Mouse (Mus musculus) liver, adult 2 months (tissue): Measurements from ENCODE around the gene Pip4k2a. TPM values are rescaled to one million over a fixed set of nuclear protein-coding genes. Genes with fewer than 3 reads are reported as not detected.
"Not testable (repeated sequence)": the region's sequence is repeated elsewhere in the genome, so short reads cannot be mapped to it uniquely, and the experiment has no call there.

Experiments
- DNase-seq: peaks from one replicate; pipeline ENCODE4 v3.0.0-alpha.2; 2011; ENCODE audit warnings: low read depth, low spot score; ENCODE audit errors: extremely low read depth
- H3K27ac ChIP-seq: fragments of 200-500 bp; replicated peaks from 2 replicates; pipeline ENCODE4 v1.5.1; 2012; ENCODE audit warnings: low read depth, mild to moderate bottlenecking, control low read depth, inconsistent platforms, low read length; ENCODE audit not compliant: insufficient read depth
- H3K27me3 ChIP-seq: fragments of 200-500 bp; 2 replicates; pipeline ENCODE4 v1.6.1; 2012; ENCODE audit warnings: mild to moderate bottlenecking, moderate library complexity, low read length, inconsistent platforms; ENCODE audit not compliant: control insufficient read depth, insufficient read depth
- H3K36me3 ChIP-seq: fragments of 200-500 bp; 2 replicates; pipeline ENCODE4 v1.6.1; 2012; ENCODE audit warnings: low read length, inconsistent platforms; ENCODE audit not compliant: control insufficient read depth, insufficient read depth
- H3K4me1 ChIP-seq: fragments of 200-500 bp; 2 replicates; pipeline ENCODE4 v1.6.1; 2011; ENCODE audit warnings: low read length; ENCODE audit not compliant: control insufficient read depth, insufficient read depth
- H3K4me3 ChIP-seq: fragments of 200-500 bp; 2 replicates; pipeline ENCODE4 v1.5.1; 2011; ENCODE audit warnings: low read depth, mild to moderate bottlenecking, control low read depth, low read length, moderate library complexity; ENCODE audit not compliant: insufficient read depth
- H3K79me2 ChIP-seq: fragments of 200-500 bp; 2 replicates; pipeline ENCODE4 v1.6.1; 2012; ENCODE audit warnings: inconsistent platforms, mild to moderate bottlenecking, low read length, moderate library complexity; ENCODE audit not compliant: control insufficient read depth, insufficient read depth
- H3K9ac ChIP-seq: fragments of 200-500 bp; 2 replicates; pipeline ENCODE4 v1.6.1; 2012; ENCODE audit warnings: low read depth, mild to moderate bottlenecking, control low read depth, inconsistent platforms, low read length
- CTCF ChIP-seq: fragments of 200-500 bp; IDR thresholded peaks from 2 replicates; pipeline ENCODE4 v1.5.1; 2011; ENCODE audit warnings: low read depth, low read length, control low read depth
- POLR2A ChIP-seq: fragments of 200-500 bp; IDR thresholded peaks from 2 replicates; pipeline ENCODE4 v1.6.1; 2011; ENCODE audit warnings: low read length, control low read depth; ENCODE audit not compliant: insufficient read depth; ENCODE audit errors: extremely low read depth
- WGBS: fragments of 180-500 bp; shearing (Covaris S2); methylation state at CpG from one replicate; pipeline ENCODE4 v1.1.7; 2018; 5-methylcytosine and 5-hydroxymethylcytosine counted together
- polyA plus RNA-seq: library from polyadenylated mRNA; depleted of rRNA; stranded (reverse); fragments of >200 nt; gene quantifications from 2 replicates; pipeline ENCODE4 v1.2.3, GENCODE M21; 2012
- total RNA-seq: library from RNA; depleted of rRNA; stranded (reverse); fragments of >200 nt; gene quantifications from 2 replicates; pipeline ENCODE4 v1.2.3, GENCODE M21; 2014

Gene Pip4k2a
- total and polyA plus RNA-seq, 2 experiments = 1.7 to 2.8 TPM

- H3K4me3 ChIP-seq = no peak overlapping the region
- no peaks in the 10 kb centered on the region for H3K36me3 ChIP-seq
- WGBS = 77% methylated on average over 6 of the region's 6 CpGs
Observed at GRCm38 (mm10) chr2:18896015-18896414, 101.9 kb downstream of the Pip4k2a start.

GRCm38 (mm10) chr2:18893336-18893735, 104.6 kb downstream of the Pip4k2a start:
- H3K4me1 ChIP-seq, H3K36me3 ChIP-seq, H3K9ac ChIP-seq, DNase-seq, H3K79me2 ChIP-seq, H3K27me3 ChIP-seq, H3K27ac ChIP-seq, H3K4me3 ChIP-seq: not testable (repeated sequence)
- WGBS = 93% methylated on average over 1 of the region's 1 CpGs

More at GRCm38 (mm10) chr2:18896015-18896414, 101.9 kb downstream of the Pip4k2a start:
- Histone ChIP-seq H3K4me1 (peaks cover 6% of the 10 kb centered on the region; the same call in 1 of the 2 replicates), H3K9ac (no peak overlapping the region), H3K27ac (no peak overlapping the region), H3K27me3 (no peaks in the 10 kb centered on the region), H3K79me2 (no peaks in the 10 kb centered on the region)
- TF ChIP-seq POLR2A (no peak), CTCF (no peak)
- DNase-seq = no peak

GRCm38 (mm10) chr2:18891991-18892537, 105.9 kb downstream of the Pip4k2a start:
- no peaks in the 10 kb centered on the region for H3K36me3 ChIP-seq
- no peak overlapping the region for H3K27ac ChIP-seq
- no peak for DNase-seq
- 65% methylated on average over 10 of the region's 10 CpGs for WGBS
- H3K4me1 ChIP-seq = peaks cover 4% of the 10 kb centered on the region; the same call in 1 of the 2 replicates
- no peak for TF ChIP-seq POLR2A
- TF ChIP-seq CTCF = no peak
- H3K27me3 ChIP-seq = no peaks in the 10 kb centered on the region
- H3K4me3 ChIP-seq = no peak overlapping the region
- no peaks in the 10 kb centered on the region for H3K79me2 ChIP-seq
- H3K9ac ChIP-seq = no peak overlapping the region

DNA sequence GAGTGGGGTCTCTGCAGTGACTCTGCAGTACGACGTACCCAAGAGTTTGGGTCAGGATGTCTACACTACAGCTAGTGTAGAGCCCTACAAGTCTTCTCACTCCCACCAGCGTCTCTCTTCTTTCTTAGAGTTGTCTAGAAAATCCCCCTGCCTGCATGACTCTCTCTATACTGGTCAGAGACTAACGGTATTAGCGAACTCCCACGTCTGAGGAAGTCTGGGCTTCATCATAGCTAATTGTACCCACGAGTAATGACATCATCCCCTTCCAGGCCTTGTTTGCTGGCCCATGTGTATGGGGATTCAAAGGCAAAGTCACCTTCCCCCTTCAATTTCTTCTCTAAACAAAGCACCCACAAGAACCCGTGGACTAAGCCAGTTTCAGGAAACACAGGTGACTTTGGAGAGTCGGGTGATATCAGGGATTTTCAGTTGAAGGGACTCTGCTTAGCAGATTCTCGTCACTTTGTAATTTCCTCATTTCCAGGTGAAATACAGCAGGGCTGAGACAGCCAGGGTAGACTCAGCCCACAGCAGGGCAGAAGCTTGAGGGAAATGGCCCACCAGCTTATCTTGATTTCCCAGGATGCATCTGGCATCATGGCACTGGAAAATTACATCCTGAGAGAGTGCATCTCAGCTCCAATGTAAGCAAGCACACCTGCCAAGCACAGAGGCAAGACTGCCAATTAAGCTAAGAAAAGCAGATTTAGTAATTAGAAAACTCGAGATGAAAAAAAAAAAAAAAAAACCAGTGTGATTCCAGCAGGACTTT, 107.5 kb downstream of the Pip4k2a start:
- H3K36me3 ChIP-seq = no peaks in the 10 kb centered on the region
- H3K4me1 ChIP-seq = peaks cover 4% of the 10 kb centered on the region; the same call in 1 of the 2 replicates
- no peak for DNase-seq
- 75% methylated on average over 11 of the region's 11 CpGs for WGBS
- H3K9ac ChIP-seq = no peak overlapping the region
- H3K27me3 ChIP-seq = no peaks in the 10 kb centered on the region
- TF ChIP-seq POLR2A (no peak), CTCF (no peak)
- no peaks in the 10 kb centered on the region for H3K79me2 ChIP-seq
- H3K27ac ChIP-seq = no peak overlapping the region
- no peak overlapping the region for H3K4me3 ChIP-seq

DNA sequence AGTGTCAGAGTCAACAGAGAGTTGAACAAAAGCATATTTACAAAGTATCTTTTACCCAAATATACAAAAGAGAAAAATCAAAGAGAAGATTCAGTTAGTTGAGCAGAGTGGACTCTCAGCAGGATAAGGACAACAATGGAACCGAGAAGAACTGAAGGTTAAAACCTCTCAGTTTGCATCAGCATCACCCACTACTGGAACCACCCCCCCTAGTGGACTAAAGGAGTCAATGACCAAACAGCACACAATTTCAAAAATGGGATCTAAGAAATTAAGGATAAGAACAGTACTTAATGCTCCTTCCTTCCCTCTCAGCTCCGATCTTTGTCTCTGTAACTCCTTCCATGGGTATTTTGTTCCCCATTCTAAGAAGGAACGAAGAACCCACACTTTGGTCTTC, 113.6 kb downstream of the Pip4k2a start:
- DNase-seq = no peak

DNA sequence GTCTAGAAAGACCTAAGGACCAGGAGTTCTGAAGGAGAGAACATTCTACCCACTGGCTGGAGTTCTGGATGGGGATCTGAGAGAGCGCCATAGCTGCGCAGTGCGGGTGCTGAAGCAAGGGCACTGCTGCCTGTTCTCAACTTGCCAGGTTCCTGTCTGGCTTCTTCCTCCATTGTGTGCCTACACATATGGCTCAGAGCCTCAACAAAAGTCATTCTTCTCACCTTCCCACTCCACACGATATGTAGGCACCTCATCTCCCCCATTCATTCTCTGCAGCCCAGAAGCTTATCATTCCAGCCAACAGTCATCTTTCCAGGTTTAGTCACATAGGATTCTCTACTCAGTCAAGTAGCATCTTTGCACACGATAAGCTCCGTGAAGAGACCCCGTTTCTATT, 123.3 kb downstream of the Pip4k2a start:
- no peaks in the 10 kb centered on the region for H3K36me3 ChIP-seq
- H3K27ac ChIP-seq = no peak overlapping the region
- H3K9ac ChIP-seq = no peak overlapping the region
- TF ChIP-seq POLR2A (no peak), CTCF (no peak)
- H3K27me3 ChIP-seq = no peaks in the 10 kb centered on the region
- no peaks in the 10 kb centered on the region for H3K79me2 ChIP-seq
- H3K4me1 ChIP-seq = no peaks in the 10 kb centered on the region
- WGBS = 90% methylated on average over 7 of the region's 7 CpGs
- no peak for DNase-seq
- no peak overlapping the region for H3K4me3 ChIP-seq

More for the DNA sequence above, 113.6 kb downstream of the Pip4k2a start:
- no peaks in the 10 kb centered on the region for H3K27me3 ChIP-seq
- H3K27ac ChIP-seq = no peak overlapping the region
- no peaks in the 10 kb centered on the region for H3K79me2 ChIP-seq
- TF ChIP-seq POLR2A = no peak
- H3K9ac ChIP-seq = no peak overlapping the region
- H3K36me3 ChIP-seq = no peaks in the 10 kb centered on the region
- H3K4me1 ChIP-seq = no peaks in the 10 kb centered on the region
- 67% methylated on average over 3 of the region's 3 CpGs for WGBS
- no peak overlapping the region for H3K4me3 ChIP-seq
